Mouse (Mus musculus): ENCODE measurements at regions not wholly inside any gene's neighbourhood (a gene's known extent, or its start where the extent isn't known, plus 50 kb on each side); places are given as distances from the start of the nearest gene placed in this dataset.

DNA sequence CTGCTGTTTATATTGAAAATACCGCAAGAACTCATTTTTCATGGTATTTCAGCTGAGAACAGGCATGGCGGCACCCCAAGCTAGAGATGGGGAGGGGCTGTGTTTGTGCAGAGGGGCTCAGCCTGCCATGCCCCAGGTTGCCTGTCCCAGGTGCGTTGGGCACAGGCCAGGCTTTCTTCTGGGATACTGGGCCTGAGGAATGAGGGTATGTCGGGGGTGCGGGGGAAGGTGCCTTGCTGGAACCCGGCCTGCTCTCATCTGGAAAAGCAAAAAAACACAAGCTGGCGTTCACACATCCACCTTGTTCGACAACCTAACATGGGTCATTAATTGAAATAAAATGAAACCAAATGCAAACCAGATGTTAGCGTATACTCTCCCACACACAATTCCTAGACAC is 142.2 kb upstream of the Adamts18 start:
- Histone ChIP-seq H3K4me2 (ENCODE audit: insufficient read depth, low read depth, poor library complexity, severe bottlenecking) (no peak overlapping the region), H3K4me1 (ENCODE audit: control insufficient read depth in 1 of 2, insufficient read depth in 2 of 2) (no peaks in the 10 kb centered on the region), H3K36me3 (replicated peaks in 1 of 2; ENCODE audit: control insufficient read depth in 1 of 2, insufficient read depth in 1 of 2, low read length in 1 of 2) (no peaks in the 10 kb centered on the region), H3K9ac (ENCODE audit: insufficient read depth, low read depth) (no peak overlapping the region), H3K27me3 (replicated peaks) (no peaks in the 10 kb centered on the region), H3K4me3 (replicated peaks in 1 of 3; ENCODE audit: low read depth in 2 of 3, low read length in 2 of 3, poor library complexity in 1 of 3) (no peak overlapping the region), H3K79me2 (replicated peaks; ENCODE audit: control insufficient read depth, extremely low read depth, insufficient read depth, poor library complexity, severe bottlenecking) (no peaks in the 10 kb centered on the region), H3K9me3 (replicated peaks; ENCODE audit: low read length) (peaks cover 60% of the 10 kb centered on the region), H3K27ac (ENCODE audit: insufficient read depth, low read depth) (no peak overlapping the region)
- in situ Hi-C loops (cut with MboI; ENCODE audit: low pct_ligation_motif_present, low pct_unique_long_range_greater_than_20kb, low sequenced_read_pairs), result no loop called here
- no peak for TF ChIP-seq EP300 (IDR thresholded peaks at IDR 0.05; ENCODE audit: low read length)
- no peak for TF ChIP-seq MAX (IDR thresholded peaks at IDR 0.05; ENCODE audit: low read length)
- TF ChIP-seq MYC (IDR thresholded peaks at IDR 0.05; ENCODE audit: low read depth, low read length), result no peak
- no peak for TF ChIP-seq E2F4 (IDR thresholded peaks at IDR 0.05; ENCODE audit: insufficient replicate concordance, low read depth, low read length)
- no peak for TF ChIP-seq MEF2A (IDR thresholded peaks at IDR 0.05; ENCODE audit: borderline replicate concordance, low read depth, low read length)
- no peak for TF ChIP-seq RAD21 (IDR thresholded peaks at IDR 0.05; ENCODE audit: low read depth, low read length)
- TF ChIP-seq IRF4 (IDR thresholded peaks at IDR 0.05; ENCODE audit: low read depth, low read length), result no peak
- no peak for TF ChIP-seq ZMIZ1 (IDR thresholded peaks at IDR 0.05; ENCODE audit: low read depth, low read length)
- TF ChIP-seq MAFK (IDR thresholded peaks at IDR 0.05; ENCODE audit: insufficient replicate concordance, low read length), result no peak
- no peak for TF ChIP-seq SMC3 (IDR thresholded peaks at IDR 0.05; ENCODE audit: low read depth, low read length)
- no peak for TF ChIP-seq ELF1 (IDR thresholded peaks at IDR 0.05; ENCODE audit: low read depth, low read length)
- dilution Hi-C loops (cut with MboI; ENCODE audit: extremely low pct_ligation_motif_present, extremely low pct_unique_long_range_greater_than_20kb, low sequenced_read_pairs), result no loop called here
- no peak for DNase-seq (ENCODE audit: extremely low read depth)

DNA sequence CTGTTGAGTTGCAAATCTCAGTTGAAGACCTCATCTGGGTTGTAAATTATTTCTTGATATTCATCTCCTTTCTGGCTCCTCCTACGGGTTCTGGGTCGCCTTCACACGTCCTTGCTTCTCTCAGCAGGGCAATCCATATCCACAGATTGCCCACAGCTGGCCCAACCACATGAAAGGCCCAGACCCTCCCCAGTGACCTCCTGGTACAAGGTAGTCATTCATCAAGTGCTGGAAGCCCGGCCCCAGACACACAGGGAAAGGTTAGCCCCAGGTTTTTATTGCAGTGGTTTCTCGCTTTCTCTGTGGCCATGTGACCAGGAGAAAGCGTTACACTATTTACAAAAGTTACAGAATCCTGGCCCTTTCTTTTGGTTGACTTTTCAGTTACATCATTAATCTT is 134.5 kb upstream of the Nudt7 start:
- Histone ChIP-seq H3K9ac (ENCODE audit: insufficient read depth, low read depth) (no peak overlapping the region), H3K79me2 (replicated peaks; ENCODE audit: control insufficient read depth, extremely low read depth, insufficient read depth, poor library complexity, severe bottlenecking) (no peaks in the 10 kb centered on the region), H3K27me3 (replicated peaks) (no peaks in the 10 kb centered on the region), H3K9me3 (replicated peaks; ENCODE audit: low read length) (peaks cover 56% of the 10 kb centered on the region), H3K4me2 (ENCODE audit: insufficient read depth, low read depth, poor library complexity, severe bottlenecking) (no peak overlapping the region), H3K27ac (ENCODE audit: insufficient read depth, low read depth) (no peak overlapping the region), H3K4me3 (replicated peaks in 1 of 3; ENCODE audit: low read depth in 2 of 3, low read length in 2 of 3, poor library complexity in 1 of 3) (no peak overlapping the region), H3K4me1 (ENCODE audit: control insufficient read depth in 1 of 2, insufficient read depth in 2 of 2) (no peaks in the 10 kb centered on the region), H3K36me3 (replicated peaks in 1 of 2; ENCODE audit: control insufficient read depth in 1 of 2, insufficient read depth in 1 of 2, low read length in 1 of 2) (no peaks in the 10 kb centered on the region)
- no peak for DNase-seq (ENCODE audit: extremely low read depth)
- dilution Hi-C loops (cut with MboI; ENCODE audit: extremely low pct_ligation_motif_present, extremely low pct_unique_long_range_greater_than_20kb, low sequenced_read_pairs), result no loop called here
- TF ChIP-seq ZC3H11A (IDR thresholded peaks at IDR 0.05; ENCODE audit: low read depth, low read length), result no peak
- TF ChIP-seq EP300 (IDR thresholded peaks at IDR 0.05; ENCODE audit: low read length), result no peak
- TF ChIP-seq TBP (conservative IDR thresholded peaks at IDR 0.05; ENCODE audit: low read depth, low read length), result no peak
- TF ChIP-seq MEF2A (IDR thresholded peaks at IDR 0.05; ENCODE audit: borderline replicate concordance, low read depth, low read length), result no peak
- TF ChIP-seq MXI1 (IDR thresholded peaks at IDR 0.05; ENCODE audit: low read depth, low read length), result no peak
- in situ Hi-C loops (cut with MboI; ENCODE audit: low pct_ligation_motif_present, low pct_unique_long_range_greater_than_20kb, low sequenced_read_pairs), result no loop called here

DNA sequence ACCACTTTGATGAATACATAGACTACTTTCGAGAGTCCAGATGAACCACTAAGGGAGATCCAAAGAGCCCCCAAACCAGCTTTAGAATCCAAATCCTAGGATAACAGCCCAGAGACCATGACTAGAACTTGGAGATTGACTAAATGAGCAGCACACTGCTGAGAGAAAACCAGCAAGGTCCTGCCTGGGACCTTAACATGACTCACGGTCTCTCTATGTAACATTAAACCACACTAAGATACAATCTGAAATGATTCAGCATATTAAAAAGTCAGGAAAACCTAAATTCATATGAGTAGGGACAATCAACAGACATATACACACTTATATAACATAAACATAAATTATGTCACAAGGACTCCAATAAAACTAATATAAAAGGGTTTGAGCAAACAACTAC is 131.7 kb upstream of the Nudt7 start:
- in situ Hi-C loops (cut with MboI; ENCODE audit: low pct_ligation_motif_present, low pct_unique_long_range_greater_than_20kb, low sequenced_read_pairs), result no loop called here
- no peak overlapping the region for H3K9ac ChIP-seq (ENCODE audit: insufficient read depth, low read depth)
- TF ChIP-seq MEF2A (IDR thresholded peaks at IDR 0.05; ENCODE audit: borderline replicate concordance, low read depth, low read length) (no peak), ETS1 (conservative IDR thresholded peaks at IDR 0.05; ENCODE audit: low read depth, low read length) (no peak), NELFE (IDR thresholded peaks at IDR 0.05; ENCODE audit: low read depth, low read length) (no peak), E2F4 (IDR thresholded peaks at IDR 0.05; ENCODE audit: insufficient replicate concordance, low read depth, low read length) (no peak), TCF12 (IDR thresholded peaks at IDR 0.05; ENCODE audit: low read depth, low read length) (no peak), ZKSCAN1 (IDR thresholded peaks at IDR 0.05; ENCODE audit: borderline replicate concordance, low read depth, low read length) (no peak), MXI1 (IDR thresholded peaks at IDR 0.05; ENCODE audit: low read depth, low read length) (no peak), HCFC1 (IDR thresholded peaks at IDR 0.05; ENCODE audit: low read depth, low read length) (no peak)
- dilution Hi-C loops (cut with MboI; ENCODE audit: extremely low pct_ligation_motif_present, extremely low pct_unique_long_range_greater_than_20kb, low sequenced_read_pairs), result no loop called here
- no peak for DNase-seq (ENCODE audit: extremely low read depth)
- no peaks in the 10 kb centered on the region for H3K27me3 ChIP-seq (replicated peaks)
- H3K4me3 ChIP-seq (replicated peaks in 1 of 3; ENCODE audit: low read depth in 2 of 3, low read length in 2 of 3, poor library complexity in 1 of 3), result no peak overlapping the region
- H3K79me2 ChIP-seq (replicated peaks; ENCODE audit: control insufficient read depth, extremely low read depth, insufficient read depth, poor library complexity, severe bottlenecking), result no peaks in the 10 kb centered on the region
- no peaks in the 10 kb centered on the region for H3K36me3 ChIP-seq (replicated peaks in 1 of 2; ENCODE audit: control insufficient read depth in 1 of 2, insufficient read depth in 1 of 2, low read length in 1 of 2)
- H3K27ac ChIP-seq (ENCODE audit: insufficient read depth, low read depth), result no peak overlapping the region
- H3K9me3 ChIP-seq (replicated peaks; ENCODE audit: low read length), result peaks cover 62% of the 10 kb centered on the region
- no peaks in the 10 kb centered on the region for H3K4me1 ChIP-seq (ENCODE audit: control insufficient read depth in 1 of 2, insufficient read depth in 2 of 2)
- H3K4me2 ChIP-seq (ENCODE audit: insufficient read depth, low read depth, poor library complexity, severe bottlenecking), result no peak overlapping the region
